Mouse (Mus musculus) c-Kit-positive CD71-positive TER-119-positive erythroid progenitor cells, embryonic 14.5 days (primary cell): ENCODE results near the gene Tha1.

Experiments
- DNase-seq: peaks from one replicate; pipeline ENCODE4 v3.0.0-alpha.2; 2013; ENCODE audit warnings: low spot score

Gene Tha1

DNA sequence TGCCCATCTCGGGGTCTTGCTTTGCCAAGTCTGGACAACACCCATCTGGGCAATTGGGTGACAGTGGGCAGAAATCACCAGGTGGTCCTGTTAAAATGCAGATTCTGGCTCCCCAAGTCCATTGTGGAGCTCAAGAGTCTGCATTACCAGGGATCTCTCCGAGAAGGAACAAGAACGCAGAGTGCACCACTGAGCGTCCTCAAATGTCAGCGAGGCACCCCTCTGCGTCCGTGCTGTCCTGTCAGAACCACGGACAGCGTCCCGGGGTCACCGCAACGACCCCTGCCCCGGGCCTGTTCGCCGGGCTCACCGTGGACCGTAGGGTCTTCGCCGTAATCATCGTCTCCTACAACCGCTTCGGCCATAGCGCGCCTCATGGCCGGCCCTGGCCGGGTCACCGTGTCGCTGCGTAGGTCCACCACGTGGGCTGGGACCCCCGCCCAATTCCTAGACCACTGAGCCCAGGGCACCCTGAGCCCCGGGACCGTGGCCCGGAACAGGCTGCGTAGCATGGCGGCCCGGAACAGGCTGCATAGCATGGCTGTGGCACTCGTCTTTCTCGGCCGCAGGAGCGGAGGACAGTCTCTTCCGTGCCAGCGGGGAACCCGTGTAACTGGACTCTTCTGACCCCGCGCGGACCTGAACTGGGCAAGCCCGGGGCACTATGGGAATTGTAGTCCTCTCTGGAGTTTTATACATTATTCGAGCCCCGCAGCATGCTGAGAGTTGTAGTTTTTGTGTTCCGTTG, at the start of gene Tha1:
Tha1 (minus strand) TSS at position 621 of the 748 bp plus-strand sequence.
- no peak for DNase-seq

DNA sequence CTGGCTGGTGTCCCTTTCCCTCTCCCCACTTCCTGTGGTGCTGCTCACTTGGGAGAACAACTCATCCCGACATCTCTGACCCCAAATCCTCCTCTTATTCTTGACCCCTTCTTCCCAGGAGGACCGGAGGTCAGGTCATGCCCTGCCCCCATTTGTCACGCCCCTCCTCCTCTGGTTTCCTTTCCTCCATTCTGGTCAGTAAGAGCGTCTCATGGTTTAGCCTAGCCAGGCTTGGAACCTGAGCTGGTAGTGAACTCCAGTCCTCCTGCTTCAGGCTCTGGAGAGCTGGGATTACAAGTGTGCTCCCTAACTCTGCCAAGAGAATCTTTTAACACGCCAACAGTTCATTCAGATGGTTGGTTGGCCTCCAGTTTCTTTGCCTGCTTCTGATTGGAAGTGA, 45.9 kb upstream of the Tha1 start:
- no peak for DNase-seq

DNA sequence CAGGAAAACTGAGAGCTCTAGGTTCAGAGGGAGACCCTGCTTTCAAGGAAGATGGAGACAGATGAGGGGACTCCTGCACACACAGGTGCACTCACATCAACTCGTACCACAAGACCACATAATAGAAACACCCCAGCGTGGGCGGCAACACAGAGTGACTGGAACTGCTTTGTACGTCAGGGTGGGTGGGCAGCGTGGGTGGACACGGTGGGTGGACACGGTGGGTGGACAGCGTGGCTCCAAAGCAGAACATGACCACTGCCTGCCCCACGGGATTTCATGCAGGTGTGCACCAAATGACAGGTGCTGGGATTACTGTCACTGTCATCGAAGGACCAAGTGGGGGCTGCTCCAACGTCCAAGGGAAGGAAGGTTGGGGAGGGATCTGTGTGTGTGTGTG, 45.3 kb upstream of the Tha1 start:
- no peak for DNase-seq

DNA sequence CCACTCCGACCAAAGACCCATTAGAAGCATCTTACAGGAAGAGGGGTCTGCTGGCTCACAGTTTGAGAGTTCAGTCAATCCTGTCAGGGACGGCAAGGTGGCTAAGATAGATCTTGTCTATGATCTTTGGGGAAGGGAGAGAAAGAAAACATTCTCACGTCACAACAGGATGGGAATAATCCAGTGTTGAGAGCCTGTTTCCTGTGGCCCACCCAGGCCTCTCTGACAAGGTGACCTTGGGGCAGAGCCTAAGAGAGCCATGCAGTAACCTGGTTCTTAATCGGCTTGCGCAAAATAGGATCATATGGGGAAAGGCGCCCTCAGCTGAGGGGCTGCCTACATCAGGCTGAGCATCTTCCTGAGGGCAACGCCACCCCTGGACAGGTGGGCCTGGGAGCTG, 42.6 kb upstream of the Tha1 start:
- DNase-seq, result no peak

DNA sequence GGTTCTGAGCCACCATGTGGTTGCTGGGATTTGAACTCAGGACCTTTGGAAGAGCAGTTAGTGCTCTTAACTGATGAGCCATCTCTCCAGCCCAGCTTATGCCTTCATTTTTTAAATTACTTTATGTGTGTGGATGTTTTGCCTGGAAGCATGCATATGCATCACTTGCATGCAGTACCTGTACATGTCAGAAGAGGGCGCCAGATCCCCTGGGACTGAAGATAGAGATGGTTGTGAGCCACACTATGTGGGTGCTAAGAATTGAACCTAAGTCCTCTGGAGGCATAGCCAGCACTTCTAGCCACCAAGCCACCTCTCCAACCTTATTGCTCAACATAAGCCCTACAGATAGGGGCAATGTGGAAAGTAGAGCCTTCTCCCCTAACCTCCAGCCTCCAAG, 42.1 kb upstream of the Tha1 start:
- no peak for DNase-seq

DNA sequence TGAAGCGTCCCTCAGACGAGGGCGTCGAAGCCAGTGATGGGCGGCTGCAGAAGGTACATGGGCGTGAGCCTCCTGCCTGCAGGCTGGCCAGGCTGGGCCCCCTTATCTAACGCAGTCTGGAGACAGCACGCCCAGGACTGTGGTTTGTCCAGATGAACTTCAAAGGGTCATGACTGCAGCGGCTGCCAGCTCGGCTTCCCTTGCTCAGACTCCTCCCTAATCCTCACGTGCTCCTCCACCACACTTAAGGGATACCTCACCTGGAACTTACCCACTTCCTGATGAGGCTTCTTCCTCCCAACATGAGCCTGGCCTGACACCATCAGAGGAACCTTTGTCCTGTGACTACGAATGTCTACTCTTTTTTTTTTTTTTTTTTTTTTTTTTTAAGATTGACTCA, 41.2 kb upstream of the Tha1 start:
- peak; percentile 60 for DNase-seq

DNA sequence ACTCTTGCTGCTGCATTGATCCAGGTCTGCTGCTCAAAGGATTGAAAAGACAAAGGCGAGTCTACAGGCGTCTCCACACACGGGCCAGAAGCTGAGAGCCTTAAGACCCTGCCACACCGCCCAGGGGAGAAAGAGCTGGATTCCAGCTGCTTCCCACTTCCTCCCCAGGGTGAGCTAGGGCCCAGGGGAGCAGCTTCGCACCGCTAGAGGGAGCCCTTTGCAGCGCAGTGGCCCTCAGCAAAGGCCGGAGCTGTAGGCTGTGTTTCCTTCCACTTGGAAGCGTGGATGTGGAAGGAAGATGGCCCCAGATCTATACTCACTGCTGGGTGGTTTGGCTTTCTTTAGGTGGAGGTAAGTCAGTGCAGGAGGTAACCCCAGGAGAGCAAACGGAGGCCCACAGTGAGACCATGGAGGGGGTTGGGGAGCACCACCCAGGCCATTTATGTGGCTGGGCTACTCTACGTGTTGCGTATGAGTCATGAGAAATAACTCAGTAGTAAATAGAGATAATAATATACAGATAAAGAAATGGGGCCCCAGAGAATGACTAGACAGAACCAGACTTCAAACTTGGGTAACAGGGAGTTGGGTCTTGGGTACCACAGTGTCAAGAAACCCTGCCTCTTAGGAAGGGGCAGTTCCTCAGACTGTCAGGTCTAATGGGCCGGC, 39.5 kb upstream of the Tha1 start:
- DNase-seq, result peak; percentile 69

DNA sequence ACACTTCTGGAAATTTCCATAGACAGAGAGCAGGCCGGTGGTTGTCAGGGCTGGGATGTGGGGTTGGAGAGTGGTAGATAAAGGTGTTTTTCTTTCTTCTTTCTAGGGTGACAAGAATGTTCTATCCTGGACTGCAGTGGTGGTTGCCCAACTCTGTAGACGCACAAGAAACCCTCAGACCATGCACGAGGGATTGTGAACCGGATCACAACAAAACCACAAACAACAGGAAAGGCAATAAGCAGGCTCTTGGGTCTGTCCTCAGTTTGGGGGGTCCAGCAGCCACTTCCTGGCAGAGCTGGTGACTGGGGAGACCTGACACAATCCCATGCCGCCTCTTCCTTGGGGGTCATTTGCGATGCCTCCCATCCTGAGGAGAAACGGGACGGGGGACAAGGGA, 36.1 kb upstream of the Tha1 start:
- DNase-seq, result no peak

DNA sequence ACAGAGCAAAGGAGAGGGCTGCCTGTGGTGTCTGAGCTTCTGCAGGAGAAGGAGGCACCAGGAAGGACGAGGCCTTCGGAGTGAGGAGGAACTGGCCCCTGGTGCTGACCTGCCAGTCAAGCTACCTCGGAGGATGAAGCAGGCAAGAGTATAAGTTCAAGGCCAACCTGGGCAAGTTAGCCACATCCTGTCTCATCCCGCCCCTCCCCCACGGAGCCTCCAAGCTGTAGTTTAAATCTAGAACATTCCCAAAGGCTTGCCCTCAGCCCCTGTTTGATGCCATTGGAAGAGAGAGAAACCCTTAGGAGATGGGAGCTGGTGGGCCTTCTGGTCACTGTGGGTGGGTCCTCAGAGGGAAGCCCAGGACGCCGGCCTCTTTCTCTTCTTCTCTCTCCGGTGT, 31.2 kb upstream of the Tha1 start:
- DNase-seq, result no peak

DNA sequence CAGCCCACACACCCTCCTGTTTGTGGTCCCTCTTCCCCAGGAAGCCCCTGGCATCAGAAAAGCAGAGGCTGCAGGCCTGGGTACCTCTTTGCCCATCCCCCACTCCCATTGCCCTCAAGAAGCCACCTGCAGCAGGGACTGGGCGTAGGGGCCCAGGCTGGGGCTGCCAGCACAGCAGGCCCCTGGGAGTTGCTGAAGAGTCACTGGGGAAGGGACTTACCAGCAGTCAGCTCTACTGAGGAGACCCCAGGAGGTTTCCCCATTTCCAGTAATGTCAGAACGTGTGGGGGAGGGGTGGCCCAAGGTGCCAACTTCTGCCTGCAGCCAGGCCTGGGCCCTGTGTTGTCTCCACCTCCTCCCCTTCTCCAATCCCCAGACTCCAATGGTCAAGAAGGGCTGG, 29.0 kb upstream of the Tha1 start:
- DNase-seq, result no peak

DNA sequence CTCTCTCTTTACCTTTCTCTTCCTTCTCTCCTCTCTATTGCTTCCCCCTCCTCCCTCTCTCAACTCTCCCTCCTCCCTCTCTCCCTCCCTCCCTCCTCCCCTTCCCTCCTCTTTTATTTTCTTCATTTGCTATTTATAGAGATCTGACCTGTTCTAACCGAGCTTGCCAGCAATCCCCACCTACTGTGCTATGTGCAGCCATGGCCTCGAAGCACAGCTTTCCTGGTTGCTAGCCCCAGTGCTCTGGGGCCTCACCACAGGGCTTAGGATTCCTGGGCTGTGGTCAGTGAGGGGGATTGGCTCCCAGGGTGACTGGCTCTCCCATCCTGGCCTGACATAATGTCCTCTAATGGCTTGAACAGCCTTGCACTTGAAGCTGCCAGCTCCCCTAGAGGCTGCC, 23.3 kb upstream of the Tha1 start:
- DNase-seq, result no peak

DNA sequence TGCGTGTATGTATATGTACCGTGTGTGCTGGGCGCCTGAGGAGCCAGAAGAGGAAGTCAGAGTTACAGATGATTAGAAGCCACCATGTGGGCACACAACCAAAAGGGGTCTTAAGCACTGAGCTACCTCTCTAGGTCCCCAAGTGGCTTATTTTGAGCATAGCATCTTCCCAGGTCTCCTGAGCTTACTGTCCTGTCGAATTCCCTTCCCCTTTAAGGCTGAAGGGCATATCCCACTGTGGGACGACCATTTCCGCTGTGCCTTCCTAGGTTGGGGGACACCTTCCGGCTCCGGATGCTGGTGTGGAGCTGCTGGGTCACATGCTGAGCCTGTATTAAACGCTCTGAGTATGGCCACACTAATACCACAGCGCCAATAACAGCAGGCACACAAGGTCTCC, 21.4 kb upstream of the Tha1 start:
- no peak for DNase-seq

DNA sequence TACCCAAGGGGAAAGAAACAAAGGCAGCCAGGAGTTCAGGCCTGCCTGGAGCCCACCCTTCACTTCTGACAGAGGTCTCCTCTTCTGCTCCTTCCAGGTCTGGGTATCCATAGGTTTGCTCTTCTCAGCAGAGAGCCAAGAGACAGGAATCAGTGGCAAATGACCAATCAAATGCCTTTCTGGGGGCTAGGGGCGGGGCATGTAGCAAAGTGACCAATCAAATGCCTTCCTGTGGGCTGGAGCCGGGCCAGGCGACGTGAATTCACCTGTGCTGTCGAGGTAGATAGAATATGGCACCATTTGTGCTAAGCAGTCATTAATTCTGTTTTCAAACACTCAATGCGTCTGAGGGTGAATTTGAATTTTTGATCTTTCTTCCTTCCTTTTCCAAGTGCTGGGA, 18.9 kb upstream of the Tha1 start:
- DNase-seq, result no peak

DNA sequence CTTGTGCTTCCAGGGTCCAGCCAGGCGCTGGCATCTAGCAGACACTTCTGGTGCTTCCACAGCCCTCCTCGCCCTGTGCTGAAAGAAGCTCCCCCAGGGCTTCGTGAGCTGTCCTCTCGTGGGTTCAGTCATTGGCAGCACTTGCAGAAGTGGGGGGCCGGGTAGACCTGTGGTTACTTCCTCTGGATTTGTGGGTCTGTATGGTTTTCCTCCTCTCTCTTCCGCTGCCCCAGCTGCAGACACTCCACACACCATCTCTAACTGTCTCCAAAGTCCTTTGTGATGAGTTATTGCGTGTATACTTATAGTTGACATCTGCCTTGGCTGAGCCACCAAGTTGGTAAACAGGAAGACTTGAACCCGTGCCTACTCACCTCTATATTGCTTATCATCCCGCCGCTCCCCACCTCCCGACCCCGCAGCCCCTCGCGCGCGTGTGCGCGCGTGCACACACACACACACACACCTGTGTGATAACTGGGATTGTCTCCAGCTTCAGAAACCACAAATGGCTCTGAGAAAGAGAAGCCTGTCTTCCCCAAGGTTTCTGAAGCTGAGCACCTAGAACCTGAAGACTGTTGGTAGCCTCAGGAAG, 18.4 kb upstream of the Tha1 start:
- no peak for DNase-seq

DNA sequence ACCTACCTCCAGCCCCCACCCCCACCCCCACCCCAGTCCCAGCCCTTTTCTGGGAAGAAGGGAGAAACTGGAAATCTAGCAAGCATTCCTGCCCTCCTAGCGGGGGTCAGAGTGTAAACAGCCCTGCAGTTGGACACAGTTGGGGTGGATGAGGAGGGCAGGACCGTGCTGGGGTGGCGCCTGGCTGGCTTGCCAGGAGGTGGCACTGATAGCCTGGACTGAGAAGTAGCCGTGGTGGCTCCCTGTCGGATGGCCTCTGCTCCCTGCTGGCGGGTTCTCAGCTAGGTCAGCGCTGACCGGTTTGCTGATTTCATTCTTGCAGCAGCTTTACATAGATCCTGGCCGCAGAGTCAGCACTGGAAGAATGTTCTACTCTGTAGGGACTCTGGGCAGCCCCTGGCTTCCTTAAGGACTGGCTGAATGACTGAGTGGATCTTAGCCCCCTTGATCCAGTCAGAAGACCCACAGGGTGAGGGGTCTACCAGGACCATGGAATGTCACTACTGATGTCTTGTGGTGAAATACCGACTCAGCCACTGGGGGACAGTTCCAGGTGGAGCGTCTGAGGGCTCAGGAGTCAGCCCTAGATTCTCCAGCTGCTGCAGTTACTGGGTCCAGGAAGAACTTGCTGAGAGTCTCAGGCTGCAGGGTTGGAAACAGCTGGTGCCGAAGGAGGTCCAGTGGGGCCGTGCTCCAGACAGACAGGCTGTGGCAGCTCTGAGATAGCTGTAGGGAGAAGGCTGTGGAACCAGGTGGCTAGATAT, 17.4 kb upstream of the Tha1 start:
- DNase-seq, result no peak

DNA sequence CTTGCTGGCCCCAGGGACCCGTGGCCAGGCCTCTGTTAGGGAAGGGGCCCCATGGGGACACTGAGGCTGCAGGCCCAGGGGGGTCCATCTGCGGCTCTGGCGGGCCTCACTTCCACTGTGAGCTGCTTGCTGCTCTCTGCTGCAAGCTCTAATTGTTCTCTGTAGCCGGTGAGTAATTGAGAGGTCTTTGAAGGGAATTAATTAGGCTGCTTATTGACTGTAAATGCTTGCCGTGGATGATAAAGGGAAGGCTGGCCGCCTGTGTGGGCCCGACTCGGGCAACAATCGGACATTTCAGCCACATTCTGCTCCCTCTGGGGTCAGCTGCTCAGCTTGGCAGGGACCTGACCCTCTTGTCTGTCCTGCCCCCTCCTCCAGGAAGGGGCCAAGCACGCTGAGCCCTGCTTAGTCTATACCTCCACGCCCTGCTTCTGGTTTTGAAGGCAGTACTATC, 16.6 kb upstream of the Tha1 start:
- DNase-seq, result no peak

DNA sequence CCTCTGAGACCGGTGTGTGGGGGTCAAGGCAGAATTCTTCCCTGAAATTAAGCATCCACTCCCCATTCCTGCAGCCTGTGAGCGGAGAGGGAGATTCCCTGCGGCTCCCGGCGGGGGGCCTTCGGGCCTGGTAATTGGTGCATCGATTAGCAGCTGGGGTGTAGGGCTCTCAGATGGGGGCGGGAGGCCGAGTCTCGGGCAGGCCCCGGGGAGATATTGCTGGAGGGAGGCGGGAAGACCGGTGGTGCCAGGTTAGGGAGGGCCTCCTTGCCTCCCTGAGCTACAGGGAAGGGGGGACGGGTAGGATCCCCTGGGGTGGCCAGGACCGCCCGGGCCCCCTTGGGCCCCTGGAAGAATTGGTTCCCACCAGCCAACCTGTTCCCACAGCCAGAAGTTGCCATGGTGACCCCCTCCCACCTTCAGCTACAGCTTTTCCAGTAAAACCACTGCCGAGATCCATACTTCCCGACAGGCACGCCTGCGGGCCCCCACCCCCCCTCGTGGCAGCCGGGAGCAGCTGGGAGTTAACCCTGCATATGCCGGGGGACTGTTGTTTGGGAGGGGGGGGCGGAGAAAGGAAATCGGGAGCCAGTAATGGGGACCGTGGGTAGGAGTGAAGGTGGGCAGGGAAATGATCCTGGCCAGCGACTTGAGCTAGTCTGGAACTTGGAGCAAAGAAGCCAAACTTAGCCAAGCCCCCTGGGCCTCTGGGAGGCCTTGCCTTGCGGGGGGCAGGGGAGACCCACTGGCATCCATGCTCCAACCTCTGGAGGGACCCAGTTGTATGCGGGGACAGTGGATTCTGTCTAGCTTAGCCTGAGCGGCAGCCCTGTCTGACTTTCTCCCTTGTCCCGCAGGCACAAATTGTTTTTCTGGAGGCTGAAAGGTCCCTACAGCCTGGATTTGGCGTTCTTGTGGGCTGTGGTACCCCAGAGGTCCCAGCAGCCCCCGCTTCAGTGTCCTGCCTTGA, 15.9 kb upstream of the Tha1 start:
- DNase-seq, result no peak

DNA sequence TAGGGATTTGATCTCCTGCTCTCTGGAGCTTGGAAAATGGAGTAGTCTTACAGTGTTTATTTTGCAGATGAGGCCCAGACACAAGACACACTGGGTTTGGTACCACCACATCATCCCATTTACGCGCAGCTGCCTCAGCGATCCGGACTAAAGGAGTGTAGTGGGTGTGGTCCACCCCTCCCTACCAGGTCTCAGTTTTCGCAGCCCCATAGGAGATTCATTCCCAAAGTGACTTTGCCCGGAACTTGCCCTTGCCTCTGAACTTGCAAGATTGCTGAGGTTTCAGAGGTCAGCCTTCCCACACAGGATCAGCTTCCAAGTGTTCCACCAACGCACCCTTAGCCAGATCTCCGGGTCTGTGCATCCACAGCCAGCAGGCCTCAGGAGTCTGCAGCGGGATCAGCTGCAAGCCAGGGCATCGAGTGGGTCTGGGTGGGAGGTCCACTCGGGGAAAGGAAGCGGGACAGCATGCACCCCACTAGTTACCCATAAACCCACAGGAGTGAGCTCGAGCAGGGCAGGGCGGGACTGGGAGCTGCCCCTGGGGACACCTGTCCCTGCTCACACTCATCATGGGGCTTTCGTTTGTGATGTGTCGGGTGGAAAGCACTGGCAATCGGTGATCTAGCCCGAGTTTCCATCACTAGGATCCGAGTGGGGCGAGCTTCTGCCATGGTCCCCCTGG, 15.0 kb upstream of the Tha1 start:
- no peak for DNase-seq

DNA sequence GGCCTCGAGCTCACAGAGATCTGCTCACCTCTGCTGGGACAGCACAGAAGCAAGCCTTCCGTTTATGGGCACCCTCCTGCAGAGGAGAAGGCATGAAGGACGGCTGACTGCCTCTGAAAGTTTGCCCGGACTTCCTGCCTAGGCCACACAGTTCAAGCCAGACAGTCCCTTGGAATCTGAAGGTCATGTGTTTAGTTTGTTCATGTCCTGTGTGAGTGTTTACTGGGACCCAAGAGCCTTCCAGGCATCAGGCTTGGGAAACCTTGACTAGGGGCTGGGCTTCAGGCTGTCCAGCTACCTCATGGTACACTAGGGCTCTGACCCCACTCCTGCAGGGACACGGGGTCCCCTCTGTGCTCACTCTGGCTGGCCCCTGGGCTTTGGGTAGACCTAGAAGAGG, 12.7 kb upstream of the Tha1 start:
- no peak for DNase-seq

DNA sequence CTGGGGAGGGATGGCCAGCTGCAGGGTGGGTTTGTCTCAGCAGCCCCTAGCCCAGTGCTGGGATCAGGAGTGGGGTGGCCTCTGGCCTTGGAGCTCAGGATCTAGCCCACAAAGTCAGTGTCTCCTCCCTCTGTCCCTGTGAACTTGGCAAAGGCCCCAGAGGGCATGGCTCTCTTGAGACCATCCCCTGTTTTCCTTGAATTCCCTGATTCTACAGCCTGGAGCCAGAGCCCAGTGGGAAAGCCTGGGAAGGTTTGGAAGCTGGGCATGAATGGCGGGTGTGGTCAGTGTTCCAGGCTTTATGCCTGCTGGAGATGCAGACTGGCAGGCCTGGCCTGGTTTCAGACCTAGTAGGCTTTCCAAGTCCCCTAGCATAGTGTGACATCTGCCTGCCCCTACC, 8.9 kb upstream of the Tha1 start:
- DNase-seq, result no peak

DNA sequence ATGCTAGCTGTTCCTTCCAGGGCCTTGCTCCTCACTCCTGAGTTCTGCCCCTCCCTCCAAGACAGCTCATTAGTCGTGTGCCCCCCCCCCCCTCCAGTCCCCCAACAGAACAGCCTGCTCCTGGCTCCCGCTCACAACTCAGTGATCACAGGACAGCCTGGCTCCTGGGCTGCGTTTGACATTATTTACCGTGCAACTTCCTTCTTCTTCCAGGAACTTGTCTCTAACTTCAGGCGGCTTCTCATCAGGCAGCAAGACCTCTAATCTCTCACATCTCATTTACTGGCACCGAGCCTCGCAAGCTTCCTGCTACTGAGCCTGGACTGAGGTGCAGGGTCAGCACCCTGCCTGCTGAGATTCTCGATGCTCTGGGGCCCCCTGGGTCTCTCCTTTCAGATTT, 8.5 kb upstream of the Tha1 start:
- DNase-seq, result no peak
